ENCODE assay signal across 8 mouse cellular contexts in the genomic region with DNA sequence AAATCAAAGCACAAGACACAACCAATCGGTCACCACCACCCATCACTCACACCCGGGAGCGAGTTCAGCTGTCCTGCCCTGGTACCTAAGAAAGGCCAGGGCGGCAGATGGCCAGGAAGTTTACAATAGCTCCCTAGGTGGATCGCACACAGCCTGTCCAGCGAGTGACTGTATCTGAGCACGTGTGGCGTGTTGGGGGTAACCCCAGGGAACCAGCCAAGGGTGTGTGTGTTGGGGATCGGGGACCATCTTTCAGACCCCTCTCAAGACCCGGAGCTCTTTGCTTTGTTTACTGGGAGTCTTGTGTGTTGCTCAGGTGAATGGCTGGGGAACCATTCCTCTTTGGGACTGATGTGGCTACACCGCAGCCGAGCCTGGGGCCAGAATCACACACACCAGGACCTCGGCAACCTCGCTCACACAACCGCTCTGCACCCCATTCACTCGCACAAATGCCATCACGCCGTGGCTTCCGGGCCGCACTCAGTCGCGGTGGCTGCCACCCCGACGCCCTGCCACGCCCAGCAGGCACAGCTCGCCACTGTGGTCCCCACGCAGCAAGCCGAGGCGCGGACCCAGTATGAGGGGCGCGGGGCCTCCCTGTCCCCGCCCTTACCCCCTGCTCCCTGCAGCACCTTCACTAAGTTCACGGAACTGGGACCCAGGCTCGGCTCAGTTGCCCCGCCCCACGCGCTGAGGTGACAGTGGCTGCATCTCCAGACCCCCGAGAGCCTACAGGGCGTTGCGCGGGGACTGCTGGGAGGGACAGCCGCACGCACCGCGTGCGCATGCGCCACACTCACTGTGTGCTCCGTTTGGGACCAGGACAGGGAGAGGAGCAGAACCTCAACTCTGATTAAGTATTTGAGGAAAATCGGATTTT. TPM values are rescaled to one million over a fixed set of nuclear protein-coding genes. Genes with fewer than 3 reads are reported as not detected.
DNase-seq lines count a peak whose midpoint lies in the region; ATAC-seq and TF ChIP-seq lines count a peak whose summit lies in the region.

A gene (minus strand): TSS at position 755 of the 883 bp plus-strand sequence.

- peak within 1 kb of the TSS; percentile 85 for H3K4me2 ChIP-seq in embryonic facial prominence, embryonic 11.5 days (ENCODE audit: low read depth, low read length)
- H3K4me2 ChIP-seq in limb, embryonic 15.5 days: peak within 1 kb of the TSS; percentile 93
- peak within 1 kb of the TSS; percentile 81 for H3K4me2 ChIP-seq in midbrain, postnatal 0 days (ENCODE audit: low read depth, low read length, poor library complexity, severe bottlenecking)

- peak; percentile 83 for ATAC-seq in embryonic facial prominence, embryonic 11.5 days (replicated peaks; ENCODE audit: insufficient number of reproducible peaks, low FRiP score, low TSS enrichment, low read depth)
- peak; percentile 69 for ATAC-seq in limb, embryonic 15.5 days (ENCODE audit: insufficient number of reproducible peaks, low FRiP score, low TSS enrichment, low read depth)
- ATAC-seq in midbrain, postnatal 0 days (ENCODE audit: low FRiP score): peak; percentile 88

- TF ChIP-seq CTCF in midbrain, postnatal 0 days (IDR thresholded peaks at IDR 0.05): no peak

- H3K4me1 ChIP-seq in embryonic facial prominence, embryonic 11.5 days (ENCODE audit: control insufficient read depth, insufficient read depth, low read length): no peaks in the 10 kb centered on the region
- H3K4me1 ChIP-seq in limb, embryonic 15.5 days: 0 out of 2 replicates have a peak, but pooled peaks cover 3% of the 10 kb centered on the region
- H3K4me1 ChIP-seq in midbrain, postnatal 0 days (ENCODE audit: insufficient read depth, low read length): peaks cover 4% of the 10 kb centered on the region; the same call in 1 of the 2 replicates

- no peaks in the 10 kb centered on the region; the same call in 1 of the 2 replicates for H3K36me3 ChIP-seq in embryonic facial prominence, embryonic 11.5 days (replicated peaks; ENCODE audit: control insufficient read depth, insufficient read depth, low read depth, low read length)
- H3K36me3 ChIP-seq in limb, embryonic 15.5 days: peaks cover 22% of the 10 kb centered on the region
- H3K36me3 ChIP-seq in midbrain, postnatal 0 days (ENCODE audit: insufficient read depth, low read length): peaks cover 13% of the 10 kb centered on the region; the same call in 1 of the 2 replicates

- peak within 1 kb of the TSS; percentile 75 for H3K4me3 ChIP-seq in embryonic facial prominence, embryonic 11.5 days (ENCODE audit: low read depth, low read length)
- H3K4me3 ChIP-seq in limb, embryonic 15.5 days: peak within 1 kb of the TSS; percentile 88
- H3K4me3 ChIP-seq in midbrain, postnatal 0 days (ENCODE audit: low read depth, low read length): peak within 1 kb of the TSS; percentile 81

- DNase-seq in 3T3-L1 (ENCODE audit: low read depth, low spot score): peak; percentile 74
- DNase-seq in adrenal gland, postnatal 25 days: peak; percentile 86
- peak; percentile 90 for DNase-seq in embryonic facial prominence, embryonic 11.5 days (ENCODE audit: low spot score)
- peak; percentile 98 for DNase-seq in heart, adult 11 months
- peak; percentile 73 for DNase-seq in kidney, adult 18-20 months
- DNase-seq in midbrain, postnatal 0 days (ENCODE audit: low spot score): peak; percentile 92
- DNase-seq in spleen, postnatal 14 days (ENCODE audit: low spot score in 2 of 2): peak; percentile 65 to 69

- peak within 1 kb of the TSS; percentile 2; the same call in 1 of the 2 replicates for H3K27ac ChIP-seq in embryonic facial prominence, embryonic 11.5 days (replicated peaks; ENCODE audit: low read depth, low read length)
- peak within 1 kb of the TSS; percentile 84 for H3K27ac ChIP-seq in limb, embryonic 15.5 days
- H3K27ac ChIP-seq in midbrain, postnatal 0 days (ENCODE audit: low read depth, low read length): peak within 1 kb of the TSS; percentile 76

- WGBS in embryonic facial prominence, embryonic 11.5 days: under 1% methylated on average over 50 of the region's 50 CpGs
- under 1% methylated on average over 50 of the region's 50 CpGs for WGBS in limb, embryonic 15.5 days
- WGBS in midbrain, postnatal 0 days: under 1% methylated on average over 50 of the region's 50 CpGs

- H3K9me3 ChIP-seq in embryonic facial prominence, embryonic 11.5 days (replicated peaks; ENCODE audit: control insufficient read depth, low read length): no peaks in the 10 kb centered on the region
- H3K9me3 ChIP-seq in limb, embryonic 15.5 days: no peaks in the 10 kb centered on the region
- H3K9me3 ChIP-seq in midbrain, postnatal 0 days (ENCODE audit: low read length): no peaks in the 10 kb centered on the region

- H3K27me3 ChIP-seq in embryonic facial prominence, embryonic 11.5 days (ENCODE audit: control insufficient read depth, insufficient read depth, low read length): no peaks in the 10 kb centered on the region
- H3K27me3 ChIP-seq in limb, embryonic 15.5 days: no peaks in the 10 kb centered on the region
- no peaks in the 10 kb centered on the region for H3K27me3 ChIP-seq in midbrain, postnatal 0 days (ENCODE audit: insufficient read depth, low read length)

- peak within 1 kb of the TSS; percentile 84 for H3K9ac ChIP-seq in embryonic facial prominence, embryonic 11.5 days (replicated peaks; ENCODE audit: low read length)
- peak within 1 kb of the TSS; percentile 82 for H3K9ac ChIP-seq in limb, embryonic 15.5 days
- H3K9ac ChIP-seq in midbrain, postnatal 0 days (replicated peaks; ENCODE audit: low read length, poor library complexity, severe bottlenecking): peak within 1 kb of the TSS; percentile 84

RNA-seq across cellular contexts. Expression of the gene that starts here (rescaled TPM):
- total RNA-seq in adrenal gland, postnatal 25 days (2021): 3.2 and 3.7 TPM in 2 replicates
- 3.4 and 4.2 TPM in 2 replicates for polyA plus RNA-seq in embryonic facial prominence, embryonic 11.5 days (2014; fragmentation: Nextera tagmentation; extraction: Ambion mirVana)
- 8.2 and 8.3 TPM in 2 replicates for polyA plus RNA-seq in limb, embryonic 15.5 days (2015; fragmentation: Nextera tagmentation; extraction: Ambion mirVana)
- total RNA-seq in midbrain, postnatal 0 days (2014; rRNA removed): 5.3 and 6.4 TPM in 2 replicates
- polyA plus RNA-seq in midbrain, postnatal 0 days (2015; fragmentation: Nextera tagmentation; extraction: Ambion mirVana): 5.4 and 6.4 TPM in 2 replicates

Comparison
In these comparisons a context has a peak if more than half of its experiments do, and no peak if none do; other contexts are left out.
1. Peak in every context shown above with its lines: DNase-seq, ATAC-seq, H3K4me3 ChIP-seq and H3K27ac ChIP-seq.
2. H3K27ac ChIP-seq: peak in every context shown above with its lines; median percentile 84 in limb, embryonic 15.5 days; 76 in midbrain, postnatal 0 days; 2 in embryonic facial prominence, embryonic 11.5 days.